Mouse (Mus musculus) stomach, postnatal 0 days (tissue): ENCODE results near the gene Mbnl2. TPM values are rescaled to one million over a fixed set of nuclear protein-coding genes. Genes with fewer than 3 reads are reported as not detected.
A peak's percentile ranks its signal among the peaks of the same experiment; 100 is the strongest.

Experiments
- ATAC-seq: fragments of 200-750 bp; cut with Nextera tagmentation; 2 replicates; pipeline ENCODE4 v1.8.0; 2017; ENCODE audit not compliant: low FRiP score, low TSS enrichment
- DNase-seq: peaks from one replicate; pipeline ENCODE4 v3.0.0-alpha.2; 2016; ENCODE audit warnings: low spot score
- H3K27ac ChIP-seq: fragments of 300-500 bp; sonication (generic); replicated peaks from 2 replicates; pipeline ENCODE4 v1.5.1; 2014; ENCODE audit warnings: mild to moderate bottlenecking, control low read depth
- H3K27me3 ChIP-seq: fragments of 300-500 bp; sonication (generic); 2 replicates; pipeline ENCODE4 v1.6.1; 2014; ENCODE audit warnings: low read length; ENCODE audit not compliant: control insufficient read depth, insufficient read depth
- H3K36me3 ChIP-seq: fragments of 300-500 bp; sonication (generic); 2 replicates; pipeline ENCODE4 v1.6.1; 2014; ENCODE audit warnings: low read length, mixed read lengths; ENCODE audit not compliant: control insufficient read depth, insufficient read depth
- H3K4me1 ChIP-seq: fragments of 300-500 bp; sonication (generic); replicated peaks from 2 replicates; pipeline ENCODE4 v1.6.1; 2014; ENCODE audit warnings: antibody characterized with exemption; ENCODE audit not compliant: control insufficient read depth, insufficient read depth
- H3K4me2 ChIP-seq: fragments of 300-500 bp; sonication (generic); replicated peaks from 2 replicates; pipeline ENCODE4 v1.6.1; 2014; ENCODE audit warnings: low read depth, mild to moderate bottlenecking, control low read depth, moderate library complexity
- H3K4me3 ChIP-seq: fragments of 300-500 bp; sonication (generic); 2 replicates; pipeline ENCODE4 v1.5.1; 2014; ENCODE audit warnings: low read depth, low read length, control low read depth
- H3K9ac ChIP-seq: fragments of 300-500 bp; sonication (generic); 2 replicates; pipeline ENCODE4 v1.6.1; 2014; ENCODE audit warnings: mild to moderate bottlenecking, low read length, control low read depth, mixed read lengths
- H3K9me3 ChIP-seq: fragments of 300-500 bp; sonication (generic); 2 replicates; pipeline ENCODE4 v1.6.1; 2016; ENCODE audit warnings: low read length; ENCODE audit not compliant: control insufficient read depth
- CTCF ChIP-seq: IDR thresholded peaks from 2 replicates; pipeline ENCODE4 v1.5.1; 2016; ENCODE audit warnings: antibody characterized with exemption, low read depth, mild to moderate bottlenecking, moderate library complexity
- EP300 ChIP-seq: optimal IDR thresholded peaks from 2 replicates; pipeline ENCODE3; 2016; ENCODE audit warnings: antibody characterized with exemption
- WGBS: fragments of 180-500 bp; shearing (Covaris S2); extraction: QIAGEN DNeasy Blood & Tissue Kit; methylation state at CpG from one replicate; pipeline ENCODE4 v1.1.7; 2014; 5-methylcytosine and 5-hydroxymethylcytosine counted together
- polyA plus RNA-seq: library from polyadenylated mRNA; unstranded; fragments of >200 nt; fragmentation: Nextera tagmentation; extraction: Ambion mirVana; gene quantifications from 2 replicates; pipeline ENCODE4 v1.2.1, GENCODE M21; 2015

The Mbnl2 gene
- polyA plus RNA-seq, 1 experiment from 2014 or later = 104 TPM

DNA sequence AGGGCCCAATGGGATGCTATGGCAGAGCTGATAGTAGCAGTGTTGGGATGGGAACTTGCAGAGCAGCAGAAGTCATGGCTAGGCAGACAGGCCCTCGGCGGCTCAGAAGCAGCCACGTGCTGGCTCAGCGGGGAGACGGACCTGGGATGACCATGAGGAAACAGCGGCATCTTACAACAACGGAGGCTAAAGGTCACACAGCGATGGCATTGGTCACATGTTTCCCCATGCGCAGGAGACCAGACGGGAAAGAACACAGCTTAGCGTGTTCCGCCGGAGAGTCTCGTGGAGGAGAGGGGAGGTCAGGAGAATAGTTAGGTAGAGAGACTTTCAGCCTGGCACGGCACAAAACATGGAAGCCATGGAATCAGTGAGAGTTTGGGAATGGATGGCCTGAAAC is 125.7 kb downstream of the Mbnl2 start:
- peaks cover 21% of the 10 kb centered on the region for H3K36me3 ChIP-seq
- 0 out of 2 replicates have a peak, but pooled peaks cover 3% of the 10 kb centered on the region for H3K4me1 ChIP-seq
- 92% methylated on average over 15 of the region's 15 CpGs for WGBS
- no peak for ATAC-seq
- H3K4me2 ChIP-seq = no peak overlapping the region
- TF ChIP-seq CTCF (no peak), EP300 (no peak)
- no peak overlapping the region for H3K27ac ChIP-seq
- H3K4me3 ChIP-seq = no peak overlapping the region
- no peak overlapping the region for H3K9ac ChIP-seq
- no peaks in the 10 kb centered on the region for H3K27me3 ChIP-seq
- no peaks in the 10 kb centered on the region for H3K9me3 ChIP-seq
- DNase-seq = no peak

- no peak overlapping the region for H3K27ac ChIP-seq
- ATAC-seq (no peak), DNase-seq (no peak)
- H3K27me3 ChIP-seq = no peaks in the 10 kb centered on the region
- 94% methylated on average over 9 of the region's 9 CpGs for WGBS
- H3K4me3 ChIP-seq = no peak overlapping the region
- no peak overlapping the region for H3K4me2 ChIP-seq
- H3K36me3 ChIP-seq = peaks cover 17% of the 10 kb centered on the region
- H3K9ac ChIP-seq = no peak overlapping the region
- 0 out of 2 replicates have a peak, but pooled peaks cover 3% of the 10 kb centered on the region for H3K4me1 ChIP-seq
- TF ChIP-seq CTCF (no peak), EP300 (no peak)
- no peaks in the 10 kb centered on the region for H3K9me3 ChIP-seq
Measured at GRCm38 (mm10) chr14:120402715-120403114, 127.2 kb downstream of the Mbnl2 start.

- TF ChIP-seq EP300 = no peak
- TF ChIP-seq CTCF = peak; percentile 40
- Histone ChIP-seq H3K4me3 (no peak overlapping the region), H3K4me1 (0 out of 2 replicates have a peak, but pooled peaks cover 3% of the 10 kb centered on the region), H3K9ac (no peak overlapping the region), H3K27ac (no peak overlapping the region), H3K27me3 (no peaks in the 10 kb centered on the region), H3K4me2 (no peak overlapping the region), H3K9me3 (no peaks in the 10 kb centered on the region), H3K36me3 (peaks cover 15% of the 10 kb centered on the region)
- ATAC-seq (no peak), DNase-seq (no peak)
- 96% methylated on average over 7 of the region's 7 CpGs for WGBS
Measured at GRCm38 (mm10) chr14:120404364-120404763, 128.9 kb downstream of the Mbnl2 start.

- Histone ChIP-seq H3K4me3 (no peak overlapping the region), H3K9ac (no peak overlapping the region; the same call in 1 of the 2 replicates), H3K4me2 (no peak overlapping the region), H3K4me1 (0 out of 2 replicates have a peak, but pooled peaks cover 3% of the 10 kb centered on the region), H3K27ac (peak overlapping the region; percentile 82), H3K27me3 (no peaks in the 10 kb centered on the region), H3K9me3 (no peaks in the 10 kb centered on the region), H3K36me3 (peaks cover 8% of the 10 kb centered on the region)
- WGBS = 54% methylated on average over 17 of the region's 17 CpGs
- peak; percentile 49; the same call in 1 of the 2 replicates for ATAC-seq
- no peak for TF ChIP-seq CTCF
- no peak for TF ChIP-seq EP300
- DNase-seq = peak; percentile 29
Measured at GRCm38 (mm10) chr14:120404811-120405582, 129.5 kb downstream of the Mbnl2 start.

GRCm38 (mm10) chr14:120405597-120405996 is 130.1 kb downstream of the Mbnl2 start:
- peaks cover 5% of the 10 kb centered on the region for H3K36me3 ChIP-seq
- H3K27ac ChIP-seq = peak overlapping the region; percentile 86
- 65% methylated on average over 3 of the region's 3 CpGs for WGBS
- DNase-seq (peak; percentile 46), ATAC-seq (peak; percentile 69)
- no peak for TF ChIP-seq EP300
- no peak overlapping the region for H3K4me3 ChIP-seq
- no peak overlapping the region for H3K4me2 ChIP-seq
- H3K4me1 ChIP-seq = 0 out of 2 replicates have a peak, but pooled peaks cover 3% of the 10 kb centered on the region
- no peak overlapping the region for H3K9ac ChIP-seq
- no peaks in the 10 kb centered on the region for H3K9me3 ChIP-seq
- no peaks in the 10 kb centered on the region for H3K27me3 ChIP-seq

- Histone ChIP-seq H3K27ac (peak overlapping the region; percentile 86), H3K4me3 (no peak overlapping the region), H3K4me2 (no peak overlapping the region), H3K4me1 (0 out of 2 replicates have a peak, but pooled peaks cover 3% of the 10 kb centered on the region), H3K36me3 (peaks cover 5% of the 10 kb centered on the region), H3K27me3 (no peaks in the 10 kb centered on the region), H3K9ac (no peak overlapping the region), H3K9me3 (no peaks in the 10 kb centered on the region)
- ATAC-seq (peak; percentile 65), DNase-seq (no peak)
- no peak for TF ChIP-seq CTCF
- no peak for TF ChIP-seq EP300
- WGBS = 44% methylated on average over 6 of the region's 6 CpGs
Measured at GRCm38 (mm10) chr14:120406271-120406670, 130.8 kb downstream of the Mbnl2 start.
